Mouse (Mus musculus) activated CD4-positive, CD25-positive, alpha-beta regulatory T cell, adult 4 months (primary cell): Measurements from ENCODE around the gene Borcs5. TPM values are rescaled to one million over a fixed set of nuclear protein-coding genes. Genes with fewer than 3 reads are reported as not detected.
"Not testable (repeated sequence)": the region's sequence is repeated elsewhere in the genome, so short reads cannot be mapped to it uniquely, and the experiment has no call there.

Experiments used
- ATAC-seq: one replicate; pipeline ENCODE4 v1.8.0; 2017
- polyA plus RNA-seq, 2 experiments: library from polyadenylated mRNA; unstranded; fragments of 100-300 nt; shearing (Covaris generic); gene quantifications; one replicate each; pipeline ENCODE4 v1.2.1; 2017

Gene Borcs5
- polyA plus RNA-seq, 2 experiments from 2014 or later: 10.8 to 15.5 TPM

DNA sequence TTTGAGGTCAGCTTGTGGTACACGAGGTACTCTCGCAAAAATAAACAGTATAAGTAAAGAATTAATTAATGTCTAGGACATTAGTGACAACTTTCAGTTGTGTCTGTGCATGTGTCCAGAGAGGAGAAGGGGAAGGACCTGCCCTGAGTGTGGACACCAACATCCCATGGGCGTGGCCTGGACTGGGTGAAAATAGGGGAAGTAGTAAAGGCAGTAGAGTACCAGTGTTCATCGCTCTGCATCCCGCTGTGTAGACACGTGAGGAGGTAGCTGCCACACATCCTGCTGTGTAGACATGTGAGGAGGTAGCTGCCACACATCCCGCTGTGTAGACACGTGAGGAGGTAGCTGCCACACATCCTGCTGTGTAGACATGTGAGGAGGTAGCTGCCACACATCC is 34.4 kb downstream of the Borcs5 start:
- ATAC-seq: not testable (repeated sequence)

DNA sequence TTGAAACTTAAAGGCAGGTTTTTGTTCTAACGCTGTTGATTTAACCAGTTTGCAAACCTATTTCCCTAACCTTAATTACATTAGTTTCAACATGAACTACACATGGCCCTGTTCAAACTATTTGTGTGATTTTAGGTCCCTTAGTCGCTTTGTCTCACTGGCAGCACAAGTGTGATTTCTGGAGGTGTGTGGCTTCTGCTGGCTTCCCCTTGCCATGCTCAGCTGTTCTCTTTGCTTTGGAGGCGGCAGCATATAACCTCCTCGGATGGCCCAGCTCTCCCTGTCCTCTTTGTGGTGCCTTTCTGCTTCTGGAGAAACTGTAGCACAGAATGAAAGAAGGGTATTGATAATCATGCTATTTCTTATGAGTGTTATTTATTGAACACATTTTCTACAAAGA is 38.2 kb downstream of the Borcs5 start:
- ATAC-seq: no peak

DNA sequence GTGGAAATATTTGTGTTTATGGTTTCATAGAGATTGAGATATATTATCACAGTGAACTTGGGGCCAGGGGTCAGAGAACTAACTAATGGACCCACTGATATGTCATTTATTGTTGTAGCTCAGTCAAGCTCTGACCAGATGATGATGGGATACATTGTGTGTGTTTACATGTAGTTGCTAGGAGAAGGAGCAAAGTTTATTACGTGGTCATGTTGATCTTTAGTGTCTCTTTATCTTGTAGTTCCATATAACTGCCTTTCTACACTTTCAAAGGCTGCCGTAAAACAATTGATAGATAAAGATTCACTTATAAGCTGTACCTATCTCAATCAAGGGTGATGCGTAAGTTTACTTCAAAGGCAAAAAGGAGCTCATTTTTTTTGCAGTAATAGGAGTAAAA is 38.7 kb downstream of the Borcs5 start:
- ATAC-seq: no peak

DNA sequence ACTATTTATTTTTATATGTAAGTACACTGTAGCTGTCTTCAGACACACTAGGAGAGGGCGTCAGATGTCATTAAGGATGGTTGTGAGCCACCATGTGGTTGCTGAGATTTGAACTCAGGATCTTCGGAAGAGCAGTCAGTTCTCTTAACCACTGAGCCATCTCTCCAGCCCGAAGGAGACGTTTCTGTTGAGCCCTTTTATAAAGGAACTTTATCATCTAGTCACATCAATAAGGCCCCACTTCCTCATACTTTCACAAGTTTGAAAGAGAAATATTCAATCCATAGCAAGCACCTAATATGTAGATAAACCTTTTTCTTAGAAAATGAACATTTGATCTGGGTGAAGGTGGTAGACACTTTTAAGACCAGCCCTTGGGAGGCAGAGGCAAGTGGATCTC is 40.0 kb downstream of the Borcs5 start:
- not testable (repeated sequence) for ATAC-seq

DNA sequence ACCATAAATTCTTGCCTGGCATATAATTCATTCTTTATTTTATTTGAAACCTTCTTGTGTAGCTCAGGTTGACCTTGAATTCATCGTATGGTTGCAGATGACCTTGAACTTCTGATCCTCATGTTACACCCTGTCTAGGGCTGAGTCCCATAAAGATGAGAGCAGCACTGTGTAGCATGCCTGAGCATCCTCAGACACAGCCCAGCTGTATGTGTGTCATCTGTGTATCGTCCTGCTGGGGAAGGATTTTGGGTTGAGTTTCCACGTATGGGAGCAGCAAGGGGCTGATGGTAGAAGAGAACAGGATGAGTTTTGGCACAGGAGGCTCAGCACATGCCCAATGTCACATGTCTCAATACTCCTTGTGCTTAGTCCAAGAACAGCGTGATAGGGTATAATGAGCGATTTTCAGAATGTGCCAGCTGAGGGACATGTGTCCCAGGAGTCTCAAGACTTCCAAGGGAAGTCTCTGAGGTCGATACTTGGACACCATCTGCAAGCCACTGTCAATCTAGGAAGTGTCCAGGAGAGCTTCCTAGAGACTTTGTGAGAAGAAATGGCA is 45.1 kb downstream of the Borcs5 start:
- no peak for ATAC-seq

DNA sequence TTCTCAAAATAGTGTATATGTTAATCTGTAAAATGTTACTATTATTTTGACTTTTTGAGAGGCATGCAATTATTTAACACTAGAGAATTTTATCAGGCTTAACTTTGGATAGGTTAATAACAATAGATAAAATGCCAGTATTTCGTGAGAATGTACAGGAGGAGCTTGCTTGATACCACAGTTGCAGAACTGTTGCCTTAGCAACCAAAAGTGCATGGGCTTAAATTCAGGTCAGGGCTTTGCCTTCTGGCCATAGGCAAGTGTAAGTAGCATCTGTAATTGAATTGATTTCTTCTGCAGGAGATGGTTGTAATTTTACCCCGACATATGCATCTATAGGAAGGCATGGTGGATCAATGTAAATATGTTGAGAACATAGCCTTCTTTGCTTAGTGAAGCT is 45.7 kb downstream of the Borcs5 start:
- no peak for ATAC-seq

DNA sequence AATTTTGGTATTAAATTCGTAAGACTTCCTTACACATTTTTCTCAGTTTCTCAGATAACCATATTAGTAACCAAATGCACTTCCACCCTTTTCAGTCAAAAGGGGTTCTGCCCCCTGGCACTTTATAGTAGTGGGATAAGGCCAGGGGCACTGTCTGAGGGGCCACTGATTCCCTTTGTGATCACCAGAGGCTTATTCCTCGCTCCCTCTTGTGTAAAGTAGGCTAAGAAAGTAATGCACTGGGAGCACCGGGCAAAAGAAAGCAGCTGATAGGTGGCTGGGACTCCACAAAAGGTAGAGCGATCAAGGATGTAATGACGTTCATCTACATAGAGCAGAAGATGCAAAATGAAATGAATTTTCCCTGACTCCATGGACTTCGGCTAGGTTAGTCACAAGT is 46.2 kb downstream of the Borcs5 start:
- no peak for ATAC-seq

DNA sequence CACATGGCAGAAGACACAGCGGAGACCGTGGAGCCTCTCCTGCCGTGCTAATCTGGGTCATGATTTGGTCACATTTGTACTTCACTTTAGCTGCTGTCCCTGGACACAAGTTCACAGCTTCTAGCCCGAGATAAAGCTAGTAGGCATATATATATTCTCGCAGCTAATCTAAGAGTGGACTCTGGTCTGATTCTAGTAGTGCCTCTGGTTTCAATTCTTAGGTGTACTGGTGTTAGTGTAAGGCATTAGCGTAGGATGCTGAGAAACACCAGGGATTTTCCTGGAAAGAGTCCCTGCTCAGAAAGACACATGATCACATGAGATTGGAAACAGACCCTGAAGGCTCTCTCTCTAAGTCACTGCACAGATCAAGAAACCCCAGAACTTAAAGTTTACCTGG is 55.2 kb downstream of the Borcs5 start:
- ATAC-seq: no peak

DNA sequence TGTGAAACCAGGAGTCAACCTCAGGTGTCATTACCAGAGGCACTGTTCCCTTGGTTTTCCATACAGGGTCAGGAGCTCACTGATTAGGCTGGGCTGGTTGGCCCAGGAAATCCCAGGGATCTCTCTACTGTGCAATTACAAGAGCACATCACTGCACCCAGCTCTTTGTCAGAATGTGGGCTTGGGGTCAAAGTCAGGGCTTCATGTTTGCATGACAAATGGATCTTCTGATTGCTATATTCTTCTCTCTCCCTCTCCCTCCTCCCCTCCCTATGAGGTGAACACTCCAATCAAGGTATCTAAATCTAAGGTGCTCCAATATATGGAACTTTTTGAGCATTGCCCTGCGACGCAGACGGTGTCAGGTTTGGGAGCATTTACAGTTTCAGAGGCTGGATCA is 55.7 kb downstream of the Borcs5 start:
- no peak for ATAC-seq

DNA sequence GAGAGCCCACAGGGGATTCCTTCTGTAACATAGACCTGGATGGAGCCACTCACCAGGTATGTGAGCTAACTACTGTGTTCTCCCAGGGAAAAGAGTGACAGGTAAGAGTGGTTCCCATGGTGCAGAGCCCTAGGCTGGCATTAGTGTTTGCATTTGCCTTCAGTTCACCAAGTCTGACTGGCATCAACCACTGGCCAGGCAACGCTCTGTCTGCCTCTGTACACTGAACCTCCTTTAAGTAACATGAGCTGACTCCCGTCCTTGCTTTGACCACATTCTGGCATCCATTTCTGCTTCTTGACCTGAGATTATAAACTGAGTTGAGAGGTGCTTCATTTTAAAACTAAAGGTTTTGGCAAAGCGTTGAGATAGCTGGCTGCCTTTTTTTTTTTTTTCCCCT is 56.3 kb downstream of the Borcs5 start:
- ATAC-seq: no peak

DNA sequence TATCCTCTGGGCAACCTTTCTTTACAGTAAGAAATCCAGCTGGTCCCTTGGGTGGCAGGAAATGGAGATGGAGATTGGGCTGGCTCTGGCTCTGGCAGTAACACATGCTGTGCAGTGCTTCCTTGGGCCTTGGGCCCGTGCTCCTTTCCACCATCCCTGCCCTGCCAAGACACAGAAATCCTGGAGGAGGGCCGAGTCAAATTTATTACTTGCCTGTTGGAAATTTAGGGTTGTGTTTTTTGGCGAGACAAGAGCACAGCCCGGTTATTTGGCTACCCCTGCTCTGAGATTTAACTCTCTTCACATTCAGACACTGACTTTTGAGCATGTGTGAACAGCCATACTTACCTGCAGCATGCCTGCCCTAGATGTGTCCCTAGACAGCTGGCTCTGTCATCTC is 56.8 kb downstream of the Borcs5 start:
- no peak for ATAC-seq

DNA sequence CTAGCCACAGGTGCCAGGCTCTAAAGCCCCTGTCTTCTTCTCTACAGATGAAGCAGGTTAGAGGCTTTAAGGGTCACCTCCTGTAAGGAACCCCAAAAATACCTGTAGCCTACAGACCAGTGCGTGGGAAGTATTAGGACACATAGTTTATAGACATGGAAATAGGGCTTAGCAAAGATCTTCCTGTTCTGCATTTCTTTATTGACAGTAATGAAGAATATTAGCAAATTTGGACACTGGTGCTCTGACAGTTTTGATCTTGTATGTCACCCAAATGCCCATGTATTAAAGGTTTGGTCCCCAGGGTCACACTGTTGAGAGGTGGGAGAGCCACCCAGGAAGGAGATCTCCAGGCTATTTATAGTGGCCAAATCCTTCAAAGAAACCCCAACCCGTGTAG is 57.2 kb downstream of the Borcs5 start:
- no peak for ATAC-seq

DNA sequence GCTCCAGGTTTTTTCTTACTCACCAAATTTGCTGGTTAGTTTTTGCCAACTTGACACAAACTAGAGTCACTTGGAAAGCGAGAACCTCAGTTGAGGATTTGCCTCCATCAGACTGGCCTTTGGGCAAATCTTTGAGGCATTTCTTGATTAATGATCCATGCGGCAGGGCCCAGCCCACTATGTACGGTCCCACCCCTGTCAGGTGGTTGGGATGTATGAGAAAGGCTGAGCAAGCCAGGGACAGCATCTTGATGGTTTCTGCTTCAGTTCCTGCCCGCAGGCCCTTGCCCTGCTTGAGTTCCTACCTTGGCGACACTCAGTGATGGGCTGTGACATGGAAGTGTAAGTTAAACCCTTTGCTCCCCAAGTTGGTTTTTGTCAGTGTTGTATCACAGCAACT is 58.9 kb downstream of the Borcs5 start:
- no peak for ATAC-seq

DNA sequence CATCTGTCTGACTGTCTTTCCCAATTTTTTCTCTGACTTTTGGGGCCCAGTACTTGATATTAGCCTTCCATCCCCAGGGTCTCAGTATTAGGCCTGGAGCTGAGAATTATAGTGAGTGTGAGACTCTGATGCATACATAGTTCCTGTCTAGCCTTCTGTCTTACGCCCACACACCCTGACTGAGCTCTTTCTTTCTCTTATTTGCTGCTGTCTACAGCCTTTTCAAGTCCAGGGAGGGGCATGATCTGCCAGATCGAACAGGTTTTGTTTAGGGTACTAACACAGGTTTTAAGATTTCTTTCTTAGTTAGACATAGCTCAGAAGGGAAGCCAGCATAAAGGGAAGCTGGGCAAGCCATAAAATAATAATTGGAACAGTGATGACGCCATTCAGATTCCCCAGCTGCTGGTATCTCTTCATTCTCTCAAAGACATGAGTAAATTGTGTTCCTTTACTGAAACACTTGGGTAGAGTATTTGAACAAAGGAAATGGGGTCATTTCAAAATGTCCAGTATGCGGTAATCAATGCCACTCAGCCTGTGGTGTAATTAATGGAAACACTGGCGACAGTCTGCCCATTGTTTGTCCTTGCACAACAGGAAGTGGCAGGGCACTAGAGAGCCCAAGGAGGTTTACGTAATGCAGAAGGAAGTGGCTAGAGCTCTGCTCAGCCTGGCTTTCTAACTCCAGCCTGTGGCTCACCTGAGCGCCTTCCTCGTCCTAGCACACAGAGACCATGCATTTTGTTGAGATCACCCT is 61.3 kb downstream of the Borcs5 start:
- peak; percentile 93 for ATAC-seq

DNA sequence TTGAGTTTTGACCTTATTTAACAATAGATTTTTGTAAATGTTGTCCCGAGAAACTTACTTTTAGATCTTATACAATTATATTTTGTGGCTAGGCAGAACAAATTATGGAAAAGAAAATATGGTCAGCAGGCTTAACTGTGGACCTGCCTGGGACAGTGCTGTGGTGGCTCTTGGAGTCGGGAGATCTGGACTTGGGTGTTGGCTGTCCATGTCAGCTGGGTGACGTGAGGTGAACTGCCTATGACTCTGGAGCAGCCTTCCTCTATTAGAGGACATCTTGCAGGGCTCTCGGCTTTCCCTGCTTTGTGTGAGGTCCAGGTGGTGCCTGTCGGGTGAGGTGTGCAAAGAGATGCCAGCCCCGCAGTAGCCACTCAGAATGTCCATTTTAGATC is 61.9 kb downstream of the Borcs5 start:
- ATAC-seq: peak; percentile 2

DNA sequence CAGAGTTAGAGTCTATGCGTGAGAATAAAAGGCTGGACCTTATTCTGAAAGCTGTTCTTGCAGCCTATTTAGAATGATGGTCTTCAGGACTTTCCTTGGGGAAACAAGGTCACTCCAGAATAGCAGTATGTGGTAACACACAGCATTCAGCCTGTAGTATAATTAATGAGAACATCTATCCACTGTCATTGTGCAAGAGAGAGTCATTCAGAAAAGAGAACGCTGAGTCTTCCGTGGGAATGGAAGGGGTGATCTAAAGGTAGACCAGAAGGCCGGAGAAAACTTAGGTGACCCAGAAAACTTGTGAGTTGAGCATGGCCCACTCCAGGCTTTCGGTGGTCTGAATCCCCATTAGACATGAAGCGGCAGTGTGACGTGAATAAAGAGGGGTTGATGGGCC is 62.9 kb downstream of the Borcs5 start:
- ATAC-seq: no peak

DNA sequence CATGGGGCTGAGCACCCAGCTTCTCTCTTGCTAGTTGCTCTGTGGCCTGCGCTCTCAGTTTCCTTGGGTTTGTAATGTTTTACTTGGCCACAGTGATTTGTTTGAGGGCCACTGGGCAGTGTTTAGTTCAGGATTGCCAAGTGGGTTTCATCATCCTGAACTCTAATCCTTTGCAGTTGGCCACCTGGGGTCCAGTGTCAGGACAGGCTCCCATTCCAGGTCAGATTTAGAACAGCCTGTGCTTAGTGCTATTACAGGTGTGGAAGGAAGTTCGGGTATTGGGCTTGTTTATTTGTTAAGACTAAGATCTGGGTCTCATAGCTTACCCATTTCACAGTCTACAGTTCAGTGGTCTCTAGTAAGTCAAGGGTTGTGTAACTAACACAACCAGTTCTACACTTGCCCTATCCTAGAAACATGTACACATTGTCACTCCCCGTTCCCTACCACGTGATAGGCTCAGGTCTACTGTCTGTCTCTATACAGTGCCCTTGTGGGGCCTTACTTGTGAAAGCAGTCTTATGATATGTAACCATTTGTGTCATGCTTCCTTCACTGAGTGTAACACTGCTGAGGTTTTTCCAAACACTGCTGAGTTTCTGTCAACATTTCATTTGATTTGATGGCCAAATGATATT is 63.9 kb downstream of the Borcs5 start:
- ATAC-seq: no peak

DNA sequence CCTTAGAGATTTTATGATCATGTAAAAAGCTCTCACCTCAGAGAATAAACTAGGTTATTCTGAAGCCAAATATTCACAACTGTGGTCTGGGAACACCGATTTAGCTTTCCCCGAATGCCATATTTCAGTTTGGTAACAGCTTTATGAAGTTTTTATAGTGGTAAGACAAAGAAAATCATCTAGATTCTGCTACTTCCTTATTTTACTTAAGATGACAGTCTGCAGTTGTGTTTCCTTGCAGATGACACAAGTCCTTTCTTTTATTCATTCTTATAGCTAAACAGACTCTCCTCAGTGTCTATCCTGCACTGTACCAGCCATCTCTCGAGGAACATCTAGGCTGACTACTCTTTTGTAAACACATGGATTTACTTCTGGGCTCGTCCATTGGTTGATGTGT is 67.2 kb downstream of the Borcs5 start:
- ATAC-seq: no peak

DNA sequence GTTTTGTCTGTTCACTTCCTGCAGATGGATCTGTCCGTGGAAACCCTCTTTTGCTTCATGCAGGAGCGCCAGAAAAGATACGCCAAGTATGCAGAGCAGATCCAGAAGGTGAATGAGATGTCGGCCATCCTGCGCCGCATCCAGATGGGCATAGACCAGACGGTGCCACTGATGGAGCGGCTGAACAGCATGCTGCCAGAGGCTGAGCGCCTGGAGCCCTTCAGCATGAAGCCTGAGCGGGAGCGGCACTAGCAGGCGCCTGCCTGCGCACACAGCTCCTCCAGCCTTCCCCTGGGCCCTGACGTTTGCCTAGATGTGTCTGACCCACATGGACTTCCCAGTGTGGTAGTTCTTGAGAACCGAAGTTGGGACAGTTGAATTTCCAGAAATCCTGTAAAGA is 70.7 kb downstream of the Borcs5 start:
- no peak for ATAC-seq

DNA sequence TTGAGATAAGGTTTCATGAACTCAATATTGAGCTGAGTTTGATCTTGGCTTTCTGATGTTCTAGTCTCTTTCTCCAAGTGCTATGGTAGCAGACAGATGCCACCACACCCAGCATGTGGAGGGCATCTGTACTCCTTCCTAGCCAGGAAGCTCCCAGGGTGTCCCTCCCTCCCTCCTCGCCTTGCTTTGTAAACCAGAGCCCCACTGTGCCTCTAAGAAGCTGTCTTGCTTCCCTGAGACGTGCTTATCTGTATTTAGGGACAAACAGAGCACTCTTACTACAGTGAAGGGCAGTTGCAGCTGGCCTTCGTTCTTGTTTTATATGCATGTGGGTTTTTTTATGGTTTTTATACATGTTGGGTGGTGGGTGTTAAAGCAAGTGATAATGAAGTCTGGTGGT is 74.0 kb downstream of the Borcs5 start:
- ATAC-seq: no peak

DNA sequence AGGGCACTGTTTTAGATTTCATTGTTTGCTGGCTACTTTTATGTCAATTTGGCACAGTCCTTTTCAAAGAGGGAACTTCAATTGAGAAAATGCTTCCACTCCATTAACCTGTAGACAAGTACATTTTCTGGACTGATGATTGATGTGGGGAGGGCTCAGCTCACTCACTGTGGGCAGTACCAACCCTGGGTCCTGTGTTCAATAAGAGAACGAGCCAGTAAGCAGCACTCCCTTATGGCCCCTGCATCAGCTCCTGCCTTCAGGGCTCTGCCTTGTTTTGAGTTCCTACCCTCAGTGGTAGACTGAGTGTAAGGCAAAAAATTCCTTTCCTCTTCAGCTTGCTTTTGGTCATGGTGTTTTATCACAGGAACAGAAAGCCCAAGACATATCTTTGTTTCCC is 74.6 kb downstream of the Borcs5 start:
- no peak for ATAC-seq

DNA sequence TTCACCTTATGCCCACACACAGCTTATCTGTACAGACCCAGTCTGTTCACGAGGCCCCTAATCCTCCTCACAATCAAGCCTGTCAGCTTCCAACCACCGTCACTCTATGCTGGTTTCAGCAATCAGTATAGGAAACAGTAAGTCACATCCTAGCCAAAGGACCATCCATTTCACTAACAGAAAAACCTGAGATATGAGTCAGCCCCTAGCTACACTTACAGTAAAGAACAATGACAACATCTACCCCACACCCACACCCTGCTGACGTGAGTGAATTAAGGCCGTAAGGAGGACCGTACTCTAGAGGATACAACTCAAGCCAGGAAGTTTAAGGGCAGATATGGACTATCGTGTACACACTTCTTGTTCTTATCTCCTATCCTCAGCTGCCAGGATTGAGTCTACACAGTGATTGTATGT is 76.9 kb downstream of the Borcs5 start:
- ATAC-seq: peak; percentile 80

DNA sequence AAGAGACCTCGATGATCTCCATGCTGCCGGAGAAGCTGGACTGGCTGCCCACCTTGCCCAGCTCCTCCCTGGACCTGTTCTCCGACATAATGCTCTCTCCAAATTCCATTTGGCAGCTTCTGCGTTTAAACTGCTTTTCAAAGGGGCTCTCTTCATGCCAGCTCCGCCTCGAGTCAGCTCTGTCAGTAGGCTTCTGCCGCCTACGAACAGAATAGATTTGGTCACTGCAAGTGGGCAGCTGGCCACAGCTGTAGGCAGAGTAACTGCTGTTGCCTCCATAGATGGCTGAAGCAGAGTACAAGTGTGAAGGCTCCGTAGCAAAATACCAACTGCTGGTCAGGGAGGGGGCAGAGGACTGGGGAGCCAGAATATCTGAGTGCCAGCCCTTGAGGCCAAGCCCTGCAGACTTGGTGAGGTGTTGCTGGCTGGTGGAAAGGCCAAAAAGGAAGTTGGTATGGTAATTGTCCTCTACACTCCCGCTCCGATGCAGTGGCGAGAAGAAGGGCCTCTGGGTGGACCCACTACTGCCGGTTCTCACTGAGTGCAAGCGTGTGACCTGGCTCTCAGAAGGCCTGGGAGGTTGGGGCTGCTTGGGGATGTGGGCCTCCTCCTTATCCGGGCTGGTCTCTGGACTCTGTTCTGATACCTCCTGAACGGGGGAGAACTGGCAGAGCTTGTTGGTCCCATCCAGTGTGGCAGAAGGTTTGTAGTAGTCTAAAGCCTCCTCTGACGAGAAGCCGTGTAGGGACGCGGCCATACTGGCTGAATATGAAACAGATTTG is 78.8 kb downstream of the Borcs5 start:
- no peak for ATAC-seq

DNA sequence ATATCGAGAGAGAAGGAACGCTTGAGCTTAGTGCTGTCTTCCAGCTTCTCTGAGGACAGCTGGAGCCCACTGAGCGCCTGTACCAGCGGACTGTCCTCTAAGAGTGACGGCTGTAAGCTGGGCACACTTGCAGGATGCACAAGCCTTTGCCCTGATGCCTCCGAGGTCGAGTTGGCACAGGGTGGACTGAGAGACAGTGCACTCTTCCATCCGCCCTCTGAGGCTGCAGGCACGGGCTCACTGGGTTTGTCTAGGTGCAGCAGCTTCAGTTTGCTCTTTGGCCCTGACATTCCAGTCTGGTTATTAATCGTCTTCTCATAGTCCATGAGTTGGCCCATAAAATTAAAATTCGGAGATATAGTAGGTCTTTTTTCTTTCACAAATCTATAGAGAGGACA is 79.4 kb downstream of the Borcs5 start:
- ATAC-seq: no peak
